Mouse (Mus musculus): ENCODE results near the gene Rab31.

- TF ChIP-seq CTCF (IDR thresholded peaks at IDR 0.05; ENCODE audit: borderline replicate concordance, control insufficient read depth, extremely low read depth, insufficient read depth, low read length, poor library complexity), result no peak
- TF ChIP-seq POLR2A (IDR thresholded peaks at IDR 0.05; ENCODE audit: control insufficient read depth, extremely low read depth, insufficient read depth, low read length, poor library complexity), result no peak
Measured at GRCm38 (mm10) chr17:65714060-65714459, 58.5 kb downstream of the Rab31 start.

Data from thymus, adult 2 months (tissue).